Mouse (Mus musculus) thymus, postnatal 36 days (tissue): ENCODE measurements around the gene Myl6b.
A peak's percentile ranks its signal among the peaks of the same experiment; 100 is the strongest.
"Not testable (repeated sequence)": the region's sequence is repeated elsewhere in the genome, so short reads cannot be mapped to it uniquely, and the experiment has no call there.

Experiments
- DNase-seq, 2 experiments: peaks; one replicate each; pipeline ENCODE4 v3.0.0; 2022; ENCODE audit warnings: mixed read lengths in 2 of 2

Gene Myl6b

GRCm38 (mm10) chr10:128516677-128517076 lies 18.2 kb upstream of the Myl6b start:
- DNase-seq, result no peak

GRCm38 (mm10) chr10:128516029-128516428 lies 17.5 kb upstream of the Myl6b start:
- no peak for DNase-seq

GRCm38 (mm10) chr10:128515044-128515443 lies 16.6 kb upstream of the Myl6b start:
- DNase-seq, result no peak

GRCm38 (mm10) chr10:128511761-128512160 lies 13.3 kb upstream of the Myl6b start:
- no peak for DNase-seq

- no peak for DNase-seq
Observed at GRCm38 (mm10) chr10:128511189-128511588, 12.7 kb upstream of the Myl6b start.

- DNase-seq, result no peak
Observed at GRCm38 (mm10) chr10:128510301-128510700, 11.8 kb upstream of the Myl6b start.

GRCm38 (mm10) chr10:128509831-128510230 lies 11.3 kb upstream of the Myl6b start:
- no peak for DNase-seq

GRCm38 (mm10) chr10:128509203-128509602 lies 10.7 kb upstream of the Myl6b start:
- no peak for DNase-seq

GRCm38 (mm10) chr10:128508260-128508659 lies 9.8 kb upstream of the Myl6b start:
- DNase-seq, result no peak

- DNase-seq, result no peak
Observed at GRCm38 (mm10) chr10:128505974-128506373, 7.5 kb upstream of the Myl6b start.

- not testable (repeated sequence) for DNase-seq
Observed at GRCm38 (mm10) chr10:128505371-128505667, 6.8 kb upstream of the Myl6b start.

- DNase-seq, result peak; percentile 39 to 50
Observed at GRCm38 (mm10) chr10:128504641-128505370, 6.3 kb upstream of the Myl6b start.

- no peak for DNase-seq
Observed at GRCm38 (mm10) chr10:128504012-128504411, 5.5 kb upstream of the Myl6b start.

GRCm38 (mm10) chr10:128503532-128503931 lies 5.0 kb upstream of the Myl6b start:
- DNase-seq, result no peak

GRCm38 (mm10) chr10:128502341-128502740 lies 3.9 kb upstream of the Myl6b start:
- no peak for DNase-seq

GRCm38 (mm10) chr10:128499116-128499671 lies 709 bp upstream of the Myl6b start:
- peak; percentile 52 to 55 for DNase-seq

- no peak for DNase-seq
Observed at GRCm38 (mm10) chr10:128497134-128497737, 1.2 kb downstream of the Myl6b start.

GRCm38 (mm10) chr10:128496509-128497077 lies 1.9 kb downstream of the Myl6b start:
- DNase-seq, result no peak

GRCm38 (mm10) chr10:128495903-128496302 lies 2.6 kb downstream of the Myl6b start:
- no peak for DNase-seq

GRCm38 (mm10) chr10:128495270-128495669 lies 3.2 kb downstream of the Myl6b start:
- DNase-seq, result no peak

- DNase-seq, result no peak
Observed at GRCm38 (mm10) chr10:128494667-128495245, 3.7 kb downstream of the Myl6b start.

- DNase-seq, result peak; percentile 97 to 98
Observed at GRCm38 (mm10) chr10:128493695-128494666, 4.5 kb downstream of the Myl6b start, which contains the start of gene Myl6. Myl6 (minus strand) TSS chr10:128494145.
